Mouse (Mus musculus) liver, adult 2 months (tissue): ENCODE results near the gene Zp3r.

Experiments used
- CTCF ChIP-seq: fragments of 200-500 bp; IDR thresholded peaks from 2 replicates; pipeline ENCODE4 v1.5.1; 2011; ENCODE audit warnings: low read depth, low read length, control low read depth
- POLR2A ChIP-seq: fragments of 200-500 bp; IDR thresholded peaks from 2 replicates; pipeline ENCODE4 v1.6.1; 2011; ENCODE audit warnings: low read length, control low read depth; ENCODE audit not compliant: insufficient read depth; ENCODE audit errors: extremely low read depth

DNA sequence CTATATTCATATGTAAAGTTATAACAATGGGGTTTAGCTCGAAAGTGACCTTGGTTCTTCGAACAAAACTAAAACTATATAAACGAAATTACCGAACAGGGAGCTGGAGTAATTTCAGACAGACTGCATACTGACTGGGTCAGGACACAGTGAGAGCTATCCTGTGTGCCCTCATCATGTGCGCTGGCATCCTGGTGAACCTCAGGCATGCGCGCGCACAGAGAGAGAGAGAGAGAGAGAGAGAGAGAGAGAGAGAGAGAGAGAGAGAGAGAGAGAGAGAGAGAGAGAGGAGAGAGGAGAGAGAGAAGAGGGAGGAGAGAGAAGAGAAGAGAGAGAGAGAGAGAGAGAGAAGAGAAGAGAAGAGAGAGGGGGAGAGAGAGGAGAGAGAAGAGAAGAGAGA lies 3.9 kb upstream of the Zp3r start:
- TF ChIP-seq CTCF, result no peak
- TF ChIP-seq POLR2A, result no peak
